Mouse (Mus musculus): Measurements from ENCODE around the gene Cpa1.

The Cpa1 gene

DNA sequence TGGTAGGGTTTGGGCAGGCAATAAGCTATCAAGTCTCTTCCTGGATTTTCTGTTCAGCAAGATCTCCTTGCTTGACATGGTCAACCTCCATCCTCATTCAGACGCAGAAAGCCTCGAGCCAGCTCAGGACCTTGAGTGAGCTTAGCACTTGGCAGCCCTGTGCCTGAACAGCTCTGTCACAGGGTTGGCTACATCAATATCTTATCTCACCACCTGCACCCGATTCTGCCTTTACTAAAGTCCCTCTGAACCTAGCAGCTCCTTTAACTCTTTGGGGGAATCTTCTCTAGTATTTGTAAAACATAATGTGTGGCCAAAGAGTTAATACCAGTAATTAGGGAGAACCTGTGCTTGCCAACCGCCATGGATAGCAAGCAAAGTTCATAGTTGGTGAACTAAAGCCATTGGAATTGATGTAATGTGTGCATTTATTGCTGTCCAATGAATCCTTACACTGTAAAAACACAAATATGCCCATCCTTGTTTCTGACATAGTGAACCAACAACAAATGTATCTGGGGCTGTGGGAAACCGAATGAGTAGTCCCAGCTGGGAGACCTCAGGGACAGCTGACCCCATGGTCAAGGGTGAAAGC lies at the start of gene Cpa1:
Cpa1 (plus strand) TSS at position 545 of the 595 bp plus-strand sequence.
- no peak for DNase-seq

DNA sequence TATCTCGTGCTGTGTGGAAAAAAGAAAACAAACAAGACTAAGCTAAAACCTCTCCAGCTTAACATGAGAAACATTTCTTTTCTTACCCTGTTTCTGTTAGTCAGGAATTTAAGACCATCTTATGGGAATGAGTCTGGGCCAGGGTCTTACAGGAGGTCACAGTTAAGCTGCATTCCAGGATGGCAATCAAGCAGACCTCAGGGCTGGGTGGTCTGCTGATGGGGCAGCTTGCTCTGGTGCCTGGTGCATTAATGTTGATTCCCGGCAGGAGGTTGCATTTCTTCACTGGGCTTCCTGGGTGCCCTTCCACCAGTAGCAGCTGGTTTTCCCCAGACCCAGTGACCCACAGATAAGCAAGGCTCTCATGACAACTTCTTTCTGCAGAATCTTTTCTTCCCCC lies 49.2 kb upstream of the Cpa1 start:
- no peak for DNase-seq

DNA sequence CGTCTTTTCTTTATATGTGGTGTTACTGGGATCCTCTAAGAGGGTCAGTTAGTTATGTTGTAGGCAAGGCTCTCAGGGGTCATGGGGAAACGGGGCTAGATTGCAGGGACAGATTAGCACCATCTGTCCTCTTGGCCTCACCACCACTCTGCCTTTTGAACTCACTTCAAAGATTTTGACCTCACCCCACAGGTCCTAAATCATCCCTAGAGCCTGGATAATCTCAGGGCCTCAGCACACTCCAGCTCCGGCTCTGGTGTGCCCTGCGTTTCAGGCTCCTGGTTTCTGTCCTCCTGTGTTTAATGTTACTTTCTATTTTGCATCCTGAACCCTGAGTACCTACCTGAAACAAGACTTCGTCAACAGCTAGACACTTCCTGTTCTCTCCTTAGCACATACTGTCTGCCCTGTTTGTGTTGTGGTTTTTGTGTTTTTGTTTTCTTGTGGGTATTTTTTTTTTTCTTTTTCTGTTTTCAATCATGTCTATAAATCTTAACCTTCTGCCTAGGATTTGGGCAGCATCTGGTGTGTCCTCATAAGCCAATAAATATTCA lies 47.1 kb upstream of the Cpa1 start:
- DNase-seq: no peak

DNA sequence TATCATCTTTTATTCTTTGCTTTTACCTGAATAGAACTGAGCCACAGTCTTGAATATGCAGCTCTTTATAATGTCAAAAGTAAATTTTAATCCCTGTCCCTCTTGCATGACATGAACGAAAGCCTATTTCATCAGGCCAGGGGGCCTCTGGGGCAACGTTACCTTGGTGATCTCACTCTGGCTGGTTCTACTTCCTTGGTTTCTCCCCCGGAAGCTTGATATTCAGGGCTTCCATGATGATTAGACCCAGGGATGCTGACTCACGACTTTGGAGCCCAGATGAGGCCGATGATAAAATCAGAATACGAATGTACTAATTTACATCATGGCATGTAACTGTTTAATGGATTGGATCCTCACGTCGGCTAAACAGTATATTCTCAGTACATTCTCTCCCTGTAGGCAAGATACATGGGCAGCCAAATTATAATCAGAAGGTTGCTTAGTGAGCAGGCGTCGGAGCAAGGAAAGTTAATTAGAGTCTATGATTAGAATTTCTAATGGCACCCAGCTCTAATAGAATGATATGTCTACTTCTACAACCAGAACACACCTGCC lies 46.5 kb upstream of the Cpa1 start:
- DNase-seq: no peak

DNA sequence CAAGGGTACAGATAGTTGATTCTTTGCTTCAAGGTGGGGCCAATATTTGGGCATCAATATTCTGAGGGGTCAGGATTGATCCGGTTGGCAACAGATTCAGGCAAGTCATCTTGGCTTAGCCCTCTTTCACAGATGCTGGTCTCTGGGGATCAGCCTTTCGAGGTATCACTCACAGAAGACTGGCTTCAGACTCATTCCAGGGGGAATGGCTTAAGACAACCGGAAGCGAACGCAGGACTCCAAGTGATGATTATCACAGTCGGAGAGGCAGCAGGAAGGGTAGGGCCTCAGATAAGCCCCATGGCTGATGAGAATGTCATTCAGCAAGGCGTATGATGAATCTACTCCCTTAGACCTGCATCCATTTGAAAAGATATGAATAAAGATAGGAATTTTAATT lies 44.7 kb upstream of the Cpa1 start:
- no peak for DNase-seq

DNA sequence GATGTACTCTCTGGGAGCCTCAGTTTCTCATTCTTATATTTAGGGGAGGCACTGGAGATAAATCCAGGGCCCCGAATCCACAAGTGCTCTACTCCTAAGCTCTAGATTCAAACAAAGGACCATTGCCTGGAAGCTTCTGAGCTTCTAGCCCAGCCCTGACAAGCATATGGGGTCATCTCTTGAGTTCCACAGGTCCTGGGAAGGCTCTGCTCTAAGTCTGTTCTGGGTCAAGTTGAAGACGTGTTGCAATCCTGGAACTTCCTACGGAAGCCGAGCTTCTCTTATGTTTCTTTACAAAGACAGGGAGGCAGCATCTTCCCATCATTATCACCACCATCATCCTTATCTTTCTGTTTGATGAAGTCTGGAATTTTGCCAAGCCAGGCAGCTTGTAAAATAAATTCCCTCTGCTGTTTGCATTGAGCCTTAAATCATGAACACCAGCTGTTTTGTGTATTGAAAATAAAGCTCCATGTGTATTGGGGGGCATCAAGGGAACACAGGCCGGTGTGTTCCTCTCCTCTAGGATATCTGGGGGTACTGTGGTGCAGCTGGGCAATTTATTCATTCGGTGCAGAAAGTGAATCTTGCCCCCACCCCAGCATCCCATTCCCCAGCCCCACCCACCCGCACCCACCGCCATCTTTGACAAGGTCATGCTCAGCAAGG lies 42.7 kb upstream of the Cpa1 start:
- DNase-seq: no peak

DNA sequence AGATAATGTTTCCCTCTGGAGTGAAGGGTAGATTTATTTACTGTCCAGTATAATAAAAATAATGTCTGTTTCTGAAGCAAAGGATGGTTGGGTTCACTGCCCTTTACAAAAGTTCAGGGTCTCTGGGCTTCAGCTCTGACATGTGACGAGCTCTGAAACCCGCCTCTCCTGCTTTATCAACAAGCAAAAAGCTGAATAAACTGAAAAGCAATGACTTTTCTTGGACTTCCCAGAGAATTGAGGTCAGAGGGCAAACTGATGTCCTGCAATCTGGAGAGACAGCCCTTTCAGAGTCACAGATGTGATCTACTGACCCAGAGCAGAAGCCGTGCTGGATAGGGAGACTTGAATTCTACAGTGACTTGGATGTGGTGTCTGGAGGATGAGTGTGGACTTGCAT lies 39.0 kb upstream of the Cpa1 start:
- DNase-seq: no peak

DNA sequence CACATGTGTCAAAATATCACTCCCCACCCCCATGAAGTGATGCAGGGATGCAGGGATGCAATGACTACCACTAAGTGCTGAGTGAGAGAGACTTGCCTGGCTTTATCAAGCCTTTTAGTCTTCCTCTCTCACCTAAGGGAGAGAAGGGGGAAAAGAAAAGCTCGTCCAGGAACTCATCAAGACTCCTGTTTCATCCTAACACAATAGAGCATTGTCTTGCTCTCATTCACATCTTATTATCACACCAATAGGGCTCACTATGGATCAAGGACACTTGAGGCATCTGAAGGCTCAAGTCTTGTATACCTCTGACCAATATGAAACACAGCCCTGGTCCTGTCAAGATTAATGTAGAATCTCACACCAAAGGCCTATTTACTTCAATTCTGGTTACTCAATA lies 38.0 kb upstream of the Cpa1 start:
- no peak for DNase-seq

DNA sequence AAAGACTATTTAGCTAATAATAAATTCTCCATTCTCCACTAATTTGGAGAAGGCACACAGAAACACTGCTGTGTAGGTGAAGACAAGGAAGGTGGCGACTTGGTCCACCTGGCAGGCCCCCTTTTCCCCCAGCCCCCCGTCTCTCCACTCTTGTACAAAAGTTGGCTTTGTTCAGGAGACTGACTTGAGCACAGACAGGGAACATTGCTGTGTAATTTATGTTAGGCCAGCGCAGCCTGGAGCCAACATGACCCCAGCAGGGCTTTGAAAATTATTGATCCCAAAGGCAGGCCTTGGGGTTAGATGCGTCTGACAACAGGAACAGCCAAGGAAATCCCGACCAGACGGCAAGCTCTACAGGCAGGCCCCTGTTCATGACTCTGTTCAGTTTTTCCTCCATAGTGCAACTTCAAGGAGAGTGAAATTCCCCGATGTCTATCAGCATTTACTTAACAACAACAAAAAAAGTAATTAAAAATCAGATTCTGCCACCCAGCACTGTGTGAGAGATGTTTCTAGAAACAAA lies 34.6 kb upstream of the Cpa1 start:
- no peak for DNase-seq

DNA sequence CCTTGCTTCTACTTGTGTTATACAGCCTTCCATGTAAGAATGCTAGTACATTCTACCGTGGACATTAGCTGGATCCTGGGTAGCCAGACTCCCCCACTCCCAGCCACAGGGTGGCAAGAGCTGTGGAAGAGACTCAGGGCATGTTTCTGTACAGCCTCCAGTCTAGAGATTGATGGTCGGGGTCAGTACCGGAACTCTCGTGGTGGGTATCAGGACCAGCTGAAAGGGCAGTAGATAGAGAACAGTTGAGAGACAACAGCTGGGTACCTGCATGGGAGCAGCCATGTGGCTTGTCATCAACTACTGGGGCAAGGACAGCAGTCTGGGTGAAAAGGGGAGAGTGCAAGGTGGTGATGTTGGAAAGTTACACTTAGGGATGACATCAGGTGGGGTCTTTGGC lies 33.9 kb upstream of the Cpa1 start:
- DNase-seq: no peak

DNA sequence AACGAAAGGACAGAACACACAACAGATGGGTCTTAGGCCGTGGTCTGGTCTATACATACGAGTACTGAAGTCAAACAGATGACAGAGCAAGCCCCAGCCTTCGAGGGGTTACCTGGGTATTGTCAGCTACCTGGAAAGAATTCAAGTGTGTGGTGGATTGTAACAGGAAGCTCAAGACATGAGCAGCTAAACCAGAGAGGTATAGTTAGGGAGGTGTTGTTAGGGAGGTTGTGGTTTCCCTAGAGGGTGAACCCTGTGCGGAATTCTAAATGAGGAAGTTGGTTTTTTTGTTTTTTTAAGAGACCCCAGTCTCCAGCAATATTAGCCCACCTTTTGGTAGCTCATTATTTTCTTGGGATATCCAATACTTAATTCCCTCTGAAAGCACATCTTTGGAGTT lies 33.3 kb upstream of the Cpa1 start:
- DNase-seq: no peak

DNA sequence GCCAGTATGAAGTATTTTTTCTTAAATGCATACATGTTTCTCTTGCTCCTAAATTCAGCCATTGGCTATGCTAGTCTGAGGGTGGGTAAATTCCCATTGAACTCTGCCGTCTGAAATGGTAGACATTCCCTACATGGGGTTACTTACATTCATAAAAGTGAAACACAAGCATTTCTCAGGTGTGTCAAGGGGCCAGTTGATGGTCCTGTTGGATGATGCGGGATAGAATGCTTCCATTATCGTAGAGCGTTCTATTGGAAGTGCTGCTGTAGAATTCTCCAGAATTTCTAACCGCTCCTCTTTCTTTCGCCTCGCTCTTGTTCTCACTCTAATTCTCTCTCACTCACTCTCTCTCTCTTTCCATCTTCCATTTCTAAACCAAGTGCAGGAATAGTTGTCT lies 28.3 kb upstream of the Cpa1 start, which contains the start of gene Cpa5:
Cpa5 (plus strand) TSS at position 301 of the 400 bp plus-strand sequence.
- DNase-seq: no peak

DNA sequence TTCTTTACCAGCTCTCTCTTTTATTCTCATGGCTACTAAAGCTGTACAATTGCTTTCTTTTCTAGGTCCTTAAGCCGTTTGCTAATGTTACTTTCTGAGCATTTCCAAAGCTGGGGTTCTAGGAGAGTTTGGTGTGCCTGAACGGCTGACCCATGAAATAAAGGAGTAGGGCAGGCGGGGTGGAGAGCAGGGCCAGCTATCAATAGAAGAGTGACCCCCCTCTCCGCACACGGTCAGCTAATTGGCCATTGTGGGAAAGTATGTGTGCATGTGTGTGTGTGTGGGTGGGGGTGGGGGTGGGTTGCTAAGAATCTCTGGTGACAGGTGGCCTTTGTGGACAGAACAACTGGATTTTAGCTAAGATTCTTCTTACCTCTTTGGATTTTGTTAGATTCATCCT lies 27.8 kb upstream of the Cpa1 start:
- no peak for DNase-seq

DNA sequence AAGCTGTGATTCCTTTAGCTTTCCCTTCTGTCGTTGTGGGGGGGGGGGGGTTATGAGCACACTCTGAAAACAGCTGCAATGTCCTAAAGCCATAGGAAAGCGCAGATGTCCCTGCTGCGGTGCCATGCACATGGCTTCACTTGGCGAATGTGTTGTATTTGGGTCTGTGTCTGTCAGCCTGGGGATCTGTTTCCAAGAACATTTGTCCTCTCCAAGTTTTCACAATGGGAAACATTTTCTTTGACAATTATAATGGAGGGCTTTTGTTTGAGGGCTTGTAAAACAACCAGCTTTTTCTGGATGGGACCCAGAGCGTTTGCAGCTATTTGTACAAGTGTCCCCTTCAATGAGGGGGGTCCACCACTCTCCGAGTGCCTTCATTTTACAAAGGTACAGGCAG lies 24.8 kb upstream of the Cpa1 start:
- DNase-seq: no peak

DNA sequence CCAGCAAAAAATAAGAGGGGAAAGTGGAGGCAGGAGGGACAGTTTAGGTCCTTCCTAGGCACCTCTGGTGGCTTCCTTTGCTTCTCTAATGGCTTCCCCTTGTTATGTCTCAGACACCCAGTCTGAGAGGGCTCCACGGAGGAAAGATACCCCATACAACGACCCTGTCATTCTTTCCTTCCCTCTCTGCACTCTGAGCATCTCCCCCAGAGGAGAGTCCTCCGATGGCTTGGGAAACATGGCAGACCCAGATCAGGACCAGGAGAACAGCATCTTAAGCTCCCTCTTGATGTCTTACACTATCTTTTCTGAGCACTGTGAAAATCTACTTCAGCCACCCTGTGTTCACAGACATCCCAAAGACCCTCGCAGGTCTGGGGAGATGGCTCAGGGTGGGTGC lies 23.3 kb upstream of the Cpa1 start:
- no peak for DNase-seq

DNA sequence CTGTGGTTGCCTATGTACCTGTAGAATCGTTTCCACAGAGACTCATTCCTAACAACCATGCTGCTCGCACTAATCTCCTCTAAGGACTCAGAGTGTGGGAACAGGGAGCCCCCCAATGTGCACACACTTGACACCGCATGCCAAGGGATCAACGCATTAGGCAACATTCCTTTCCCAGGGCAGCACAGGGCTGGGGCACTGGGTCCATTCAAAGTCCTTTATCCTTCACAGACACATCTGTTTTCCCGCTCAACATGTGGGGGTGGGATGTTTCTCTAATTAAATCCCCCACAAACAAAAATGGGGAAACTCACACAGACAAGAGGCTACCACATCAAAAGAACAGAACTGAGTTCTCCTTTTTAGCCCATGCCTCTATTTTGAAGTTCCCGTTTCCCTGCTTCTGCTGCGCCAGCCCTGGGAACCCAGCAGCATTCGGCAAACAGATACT lies 22.5 kb upstream of the Cpa1 start:
- no peak for DNase-seq

DNA sequence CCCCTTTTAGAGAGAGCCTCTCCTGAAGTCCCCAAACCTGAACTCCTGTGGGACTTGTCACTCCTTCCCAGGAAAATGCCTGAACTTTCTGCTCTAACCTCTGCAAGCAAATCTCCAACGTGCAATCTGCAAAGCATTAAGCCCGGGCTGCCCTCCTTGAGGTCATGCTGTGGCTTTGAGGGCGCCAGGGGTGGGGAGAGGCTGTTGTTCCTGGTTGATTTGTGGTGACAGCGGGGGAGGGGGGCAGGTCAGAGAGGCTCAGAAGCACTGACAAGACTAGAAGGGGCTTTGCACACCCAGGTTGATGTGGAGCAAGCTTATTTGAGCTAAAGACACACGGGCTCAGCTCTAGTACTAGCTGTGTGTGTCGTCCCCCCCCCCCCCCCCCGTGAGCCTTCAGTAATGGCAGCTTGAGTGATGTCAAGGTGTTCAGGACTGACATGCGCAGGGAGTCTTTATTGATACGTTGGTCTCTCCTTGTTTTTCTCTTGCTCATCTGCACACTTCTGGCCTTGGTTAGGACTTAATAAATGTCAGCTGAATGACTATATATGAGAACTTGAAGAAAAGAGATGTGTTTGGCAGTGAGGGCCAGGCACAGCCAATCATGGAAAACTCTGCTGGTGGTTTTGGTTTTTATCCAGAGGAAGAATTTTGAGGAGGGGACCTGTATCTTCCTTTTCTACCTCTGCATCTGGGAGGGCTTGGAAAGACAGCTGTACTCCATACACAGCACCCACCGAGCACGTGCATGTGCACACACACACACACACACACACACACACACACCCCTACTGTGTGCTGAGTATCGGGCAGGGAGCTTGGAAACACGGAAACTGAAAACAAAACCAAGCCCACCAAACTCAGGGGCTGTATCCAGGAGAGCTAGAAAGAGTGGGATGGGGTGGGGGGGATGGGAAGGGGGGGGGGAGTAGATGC lies 21.7 kb upstream of the Cpa1 start:
- no peak for DNase-seq

DNA sequence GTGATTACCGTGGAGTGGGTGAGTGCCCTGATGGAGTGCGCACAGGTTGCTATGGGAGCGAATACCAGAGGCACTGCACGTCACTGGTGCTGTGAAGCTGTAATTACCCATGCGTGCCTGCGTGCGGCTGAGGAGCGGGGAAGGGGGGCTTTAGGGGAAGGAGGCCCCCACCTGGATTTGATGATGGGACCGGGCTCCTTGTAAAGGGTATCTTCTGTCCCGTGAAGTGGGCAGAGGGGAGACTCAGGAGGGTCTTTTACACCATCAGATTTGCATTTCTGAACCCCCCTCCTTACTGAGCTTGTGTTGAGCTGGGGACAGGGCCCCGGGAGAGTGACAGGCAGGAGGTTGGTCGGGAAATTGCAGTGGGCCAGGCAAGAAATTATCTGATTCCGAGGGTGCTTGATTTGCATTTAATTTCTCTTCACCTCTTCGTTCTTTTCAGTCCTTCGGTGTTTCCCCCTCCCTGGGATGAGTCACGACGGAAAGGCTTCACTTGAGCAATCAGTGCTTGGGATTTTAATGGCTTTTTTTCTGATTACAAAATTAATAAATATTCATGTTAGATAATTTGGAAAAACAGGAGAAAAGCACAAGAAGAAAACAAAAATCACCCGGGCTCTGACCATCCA lies 20.9 kb upstream of the Cpa1 start:
- DNase-seq: peak; percentile 66

DNA sequence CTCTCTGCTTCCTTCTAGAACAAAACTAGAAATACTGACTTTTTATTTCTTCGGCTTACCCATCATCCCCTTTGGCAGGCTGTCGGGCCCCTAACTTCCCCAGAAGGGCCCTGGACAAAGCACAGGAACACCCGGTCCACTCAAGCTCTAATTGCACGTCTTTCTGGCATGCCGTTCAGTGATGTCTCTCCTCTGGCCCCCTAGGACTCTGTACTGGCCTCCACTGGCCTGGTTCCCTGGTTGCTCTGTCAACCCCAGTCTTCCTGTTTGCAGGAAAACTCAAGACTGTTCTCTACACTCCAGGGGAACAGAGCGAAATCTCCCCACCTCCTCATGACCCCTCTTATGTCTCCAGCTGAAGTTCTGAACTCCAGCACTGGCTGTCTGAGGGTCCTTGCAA lies 20.3 kb upstream of the Cpa1 start:
- no peak for DNase-seq

DNA sequence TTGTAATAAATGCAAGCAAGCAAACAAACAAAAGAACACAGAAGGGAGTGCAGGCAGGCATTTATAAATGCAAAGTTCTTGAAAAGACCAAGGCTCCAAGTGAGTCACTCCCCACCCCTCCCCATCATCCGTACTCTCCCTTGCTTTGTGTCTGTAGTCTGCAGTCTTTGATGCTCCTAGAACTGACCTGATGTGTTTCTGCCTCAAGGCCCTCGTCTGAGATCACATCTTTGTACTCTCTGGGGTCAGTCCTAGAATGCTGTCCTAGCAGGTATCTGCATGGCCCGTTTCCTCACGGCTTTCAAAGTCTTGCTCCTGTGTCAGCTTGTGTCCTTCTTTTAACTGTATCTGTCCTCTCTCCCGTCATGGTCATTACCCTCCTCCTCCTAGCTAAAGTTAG lies 19.4 kb upstream of the Cpa1 start:
- no peak for DNase-seq

DNA sequence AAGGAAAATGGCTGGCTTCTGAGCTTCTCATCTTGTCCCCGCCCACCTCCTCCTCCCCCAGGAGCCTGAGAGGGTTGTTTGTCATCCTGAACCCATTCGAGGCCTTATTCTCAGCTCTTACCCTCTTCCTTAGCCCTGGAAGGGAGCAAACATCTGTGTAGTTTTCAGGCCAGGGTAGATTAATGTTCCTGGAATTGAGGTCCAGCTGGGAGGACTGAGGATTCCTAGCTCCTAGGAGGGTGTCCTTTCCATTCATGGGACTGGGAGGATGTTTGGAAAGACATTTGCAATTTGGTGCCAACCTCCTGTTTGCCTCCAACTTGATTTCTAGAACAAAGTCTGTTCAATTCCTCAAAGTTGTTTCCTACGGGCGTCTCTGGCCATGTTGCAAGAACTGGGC lies 18.4 kb upstream of the Cpa1 start:
- no peak for DNase-seq

DNA sequence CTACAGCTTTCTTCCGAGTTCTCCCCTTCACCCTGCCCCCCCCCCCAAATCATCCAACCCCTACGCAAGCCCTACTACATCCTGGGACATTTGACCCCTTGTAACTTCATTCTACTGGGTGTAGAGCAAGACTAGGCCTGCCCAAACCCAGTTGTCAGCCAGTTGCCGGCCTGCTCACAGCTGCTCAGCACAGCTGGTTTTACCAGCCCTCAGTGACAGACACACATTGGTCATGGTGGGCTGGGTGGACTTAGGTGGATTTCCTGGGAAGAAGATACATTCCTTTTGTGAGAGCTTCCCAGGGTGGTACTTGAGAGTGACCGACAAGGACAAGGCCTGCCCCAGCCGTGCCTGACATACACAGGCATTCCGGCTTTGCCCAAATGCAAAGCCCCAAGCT lies 18.0 kb upstream of the Cpa1 start:
- no peak for DNase-seq

DNA sequence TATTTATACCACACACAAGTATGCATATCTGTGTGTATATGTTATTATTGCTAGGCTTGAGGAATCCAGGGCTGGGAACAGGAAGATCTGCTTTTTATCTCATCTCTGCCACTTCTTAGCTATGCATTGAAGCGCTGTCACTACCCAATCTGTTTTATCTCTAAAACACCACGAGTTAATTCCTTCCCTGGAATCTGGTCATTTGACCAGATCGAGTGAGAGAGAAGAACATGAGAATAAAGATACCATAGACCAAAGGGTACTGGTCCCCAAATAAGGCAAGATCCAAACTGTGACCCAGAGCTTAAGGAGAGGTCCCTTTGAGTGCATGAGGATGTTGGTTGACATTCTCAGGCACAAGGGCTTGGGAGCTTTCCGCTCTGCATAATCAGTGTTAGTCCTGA lies 17.0 kb upstream of the Cpa1 start:
- DNase-seq: no peak

Data from right cerebral cortex, postnatal 4 days (tissue).